Mouse (Mus musculus) hindbrain, embryonic 12.5 days (tissue): ENCODE data around the gene Baz1b. TPM values are rescaled to one million over a fixed set of nuclear protein-coding genes. Genes with fewer than 3 reads are reported as not detected.

Experiments used
- ATAC-seq: fragments of 200-750 bp; cut with Nextera tagmentation; 2 replicates; pipeline ENCODE4 v1.8.0; 2017; ENCODE audit warnings: moderate TSS enrichment; ENCODE audit not compliant: low FRiP score
- H3K27ac ChIP-seq: fragments of 300-500 bp; sonication (generic); 2 replicates; pipeline ENCODE4 v1.5.1; 2016; ENCODE audit warnings: mild to moderate bottlenecking
- H3K27me3 ChIP-seq: fragments of 300-500 bp; sonication (generic); 2 replicates; pipeline ENCODE4 v1.6.1; 2016; ENCODE audit warnings: mild to moderate bottlenecking
- H3K36me3 ChIP-seq: fragments of 300-500 bp; sonication (generic); 2 replicates; pipeline ENCODE4 v1.6.1; 2016; ENCODE audit warnings: mild to moderate bottlenecking
- H3K4me1 ChIP-seq: fragments of 300-500 bp; sonication (generic); 2 replicates; pipeline ENCODE4 v1.6.1; 2016
- H3K4me2 ChIP-seq: fragments of 300-500 bp; sonication (generic); replicated peaks from 2 replicates; pipeline ENCODE4 v1.6.1; 2016; ENCODE audit warnings: mild to moderate bottlenecking
- H3K4me3 ChIP-seq: fragments of 300-500 bp; sonication (generic); 2 replicates; pipeline ENCODE4 v1.5.1; 2016; ENCODE audit warnings: mild to moderate bottlenecking
- H3K9ac ChIP-seq: fragments of 300-500 bp; sonication (generic); 2 replicates; pipeline ENCODE4 v1.6.1; 2016; ENCODE audit warnings: mild to moderate bottlenecking, moderate library complexity
- H3K9me3 ChIP-seq: fragments of 300-500 bp; sonication (generic); replicated peaks from 2 replicates; pipeline ENCODE4 v1.6.1; 2016; ENCODE audit warnings: mild to moderate bottlenecking
- WGBS: fragments of 180-500 bp; shearing (Covaris S2); methylation state at CpG from one replicate; pipeline ENCODE4 v1.1.7; 2016; 5-methylcytosine and 5-hydroxymethylcytosine counted together
- microRNA-seq: library from miRNA; unstranded; fragments of <30 nt; microRNA quantifications from one replicate; pipeline ENCODE4, GENCODE M21; 2017
- polyA plus RNA-seq: library from polyadenylated mRNA; unstranded; fragments of >200 nt; fragmentation: Nextera tagmentation; extraction: Ambion mirVana; gene quantifications from 2 replicates; pipeline ENCODE4 v1.2.1, GENCODE M21; 2016

Gene Baz1b
- polyA plus RNA-seq, 1 experiment from 2014 or later: 63.6 TPM

DNA sequence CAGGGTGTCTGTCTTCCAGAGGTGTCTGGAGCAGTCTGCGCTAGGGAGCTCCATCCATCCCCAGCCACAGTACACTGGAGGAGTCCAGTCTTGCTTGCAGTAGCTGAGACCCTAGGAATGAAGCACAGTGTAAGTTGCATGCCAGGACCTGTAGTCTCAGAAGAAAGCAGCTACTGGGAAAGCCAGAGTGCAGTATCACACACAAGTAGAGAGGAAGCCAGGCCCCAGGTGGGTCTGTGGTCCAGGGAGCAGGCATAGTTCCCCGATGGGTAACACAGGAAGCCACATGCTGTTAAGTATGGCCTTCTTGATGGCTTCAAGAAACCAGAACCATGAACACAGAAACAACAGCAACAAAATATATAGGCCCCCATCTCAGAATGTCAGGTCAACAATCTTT lies 104.9 kb downstream of the Baz1b start:
- H3K36me3 ChIP-seq: no peaks in the 10 kb centered on the region
- no peak overlapping the region for H3K4me2 ChIP-seq
- H3K9me3 ChIP-seq: no peaks in the 10 kb centered on the region
- 85% methylated on average over 2 of the region's 2 CpGs for WGBS
- 0 out of 2 replicates have a peak, but pooled peaks cover 5% of the 10 kb centered on the region for H3K4me1 ChIP-seq
- no peak overlapping the region for H3K4me3 ChIP-seq
- no peak overlapping the region for H3K27ac ChIP-seq
- H3K27me3 ChIP-seq: no peaks in the 10 kb centered on the region
- ATAC-seq: no peak
- no peak overlapping the region for H3K9ac ChIP-seq

Small RNA genes lying within 50 kb of the gene (microRNA-seq; reads per million reads assigned to microRNA genes)
- not detected for gene Gm25315

Other genes starting within 250 kb of the Baz1b start
- gene Cldn4, start 240.3 kb upstream of the Baz1b start, polyA plus RNA-seq: 4.2 and 6.1 TPM in 2 replicates
- 8.2 and 18.3 TPM in 2 replicates for gene Cldn3, start 201.1 kb upstream of the Baz1b start, polyA plus RNA-seq
- gene Abhd11, start 178.1 kb upstream of the Baz1b start, polyA plus RNA-seq: 47.4 and 51.0 TPM in 2 replicates
- 34.3 and 38.7 TPM in 2 replicates for gene Stx1a, start 163.8 kb upstream of the Baz1b start, polyA plus RNA-seq
- 28.9 and 34.4 TPM in 2 replicates for gene Dnajc30, start 123.1 kb upstream of the Baz1b start, polyA plus RNA-seq
- gene Bud23, start 122.3 kb upstream of the Baz1b start, polyA plus RNA-seq: 113 and 119 TPM in 2 replicates
- 31.6 and 34.2 TPM in 2 replicates for gene Vps37d, start 109.0 kb upstream of the Baz1b start, polyA plus RNA-seq
- gene Mlxipl, start 97.4 kb upstream of the Baz1b start, polyA plus RNA-seq: 1.5 and 2.0 TPM in 2 replicates
- 26.9 and 27.2 TPM in 2 replicates for gene Tbl2, start 37.6 kb upstream of the Baz1b start, polyA plus RNA-seq
- gene Bcl7b, start 19.0 kb upstream of the Baz1b start, polyA plus RNA-seq: 45.1 and 45.9 TPM in 2 replicates
- gene Fzd9, start 64.0 kb downstream of the Baz1b start, polyA plus RNA-seq: 16.0 and 16.2 TPM in 2 replicates
- not detected in 2 replicates for gene Fkbp6, start 162.8 kb downstream of the Baz1b start, polyA plus RNA-seq
- gene Trim50, start 166.0 kb downstream of the Baz1b start, polyA plus RNA-seq: not detected in 2 replicates
- 28.5 and 36.1 TPM in 2 replicates for gene Nsun5, start 182.7 kb downstream of the Baz1b start, polyA plus RNA-seq
- 20.0 and 21.7 TPM in 2 replicates for gene Pom121, start 207.3 kb downstream of the Baz1b start, polyA plus RNA-seq